Mouse (Mus musculus): ENCODE results near the gene Ndufb5.

GRCm38 (mm10) chr3:32694211-32694610 is 42.6 kb upstream of the Ndufb5 start:
- TF ChIP-seq GATA1 (IDR thresholded peaks at IDR 0.05; ENCODE audit: low read length) (no peak), TAL1 (IDR thresholded peaks at IDR 0.05; ENCODE audit: low read length) (no peak)

All from erythroblast, embryonic 14.5 days (primary cell).